8 mouse cellular contexts compared by ENCODE assay signal in the genomic region with DNA sequence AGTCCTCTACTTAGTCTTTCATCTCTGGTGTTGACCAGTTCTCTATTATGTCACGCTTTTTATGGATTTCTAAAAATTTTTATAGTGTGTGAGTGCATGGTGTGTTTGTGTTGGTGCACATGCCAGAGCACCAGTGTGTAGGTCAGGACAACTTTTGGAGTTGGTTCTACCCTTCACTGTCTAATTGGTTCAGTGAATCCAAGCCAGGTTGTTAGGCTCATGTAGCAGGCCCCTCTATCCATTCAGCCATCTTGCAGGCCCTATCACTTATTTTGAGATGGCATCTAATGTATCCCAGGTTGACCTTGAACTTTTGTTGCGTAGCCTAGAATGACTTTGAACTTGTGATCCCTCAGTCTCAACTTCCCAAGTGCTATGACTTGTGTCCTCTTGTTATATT. TPM values are rescaled to one million over a fixed set of nuclear protein-coding genes. Genes with fewer than 3 reads are reported as not detected.
DNase-seq lines count a peak whose midpoint lies in the region; ATAC-seq and TF ChIP-seq lines count a peak whose summit lies in the region.

No protein-coding gene starts in this region.

- whole genome bisulfite sequencing in neural tube, embryonic 11.5 days = 77% methylated on average over 2 of the region's 2 CpGs
- 59% methylated on average over 2 of the region's 2 CpGs for WGBS in liver, embryonic 13.5 days (ENCODE audit: insufficient replicate concordance)
- WGBS in stomach, postnatal 0 days = 77% methylated on average over 2 of the region's 2 CpGs

- TF ChIP-seq EP300 in stomach, postnatal 0 days (optimal IDR thresholded peaks at IDR 0.05) = no peak

- no peaks in the 10 kb centered on the region for H3K9me3 ChIP-seq in erythroblast, embryonic 14.5 days (ENCODE audit: control insufficient read depth, low read length)
- no peaks in the 10 kb centered on the region for H3K9me3 ChIP-seq in neural tube, embryonic 11.5 days (ENCODE audit: control insufficient read depth, low read length)
- H3K9me3 ChIP-seq in liver, embryonic 13.5 days (replicated peaks) = no peaks in the 10 kb centered on the region
- no peaks in the 10 kb centered on the region for H3K9me3 ChIP-seq in stomach, postnatal 0 days (ENCODE audit: control insufficient read depth, low read length)

- peaks cover 26% of the 10 kb centered on the region for H3K4me1 ChIP-seq in erythroblast, embryonic 14.5 days (ENCODE audit: control insufficient read depth)
- H3K4me1 ChIP-seq in neural tube, embryonic 11.5 days (ENCODE audit: control insufficient read depth, insufficient read depth, low read length) = peaks cover 6% of the 10 kb centered on the region
- H3K4me1 ChIP-seq in liver, embryonic 13.5 days (replicated peaks) = peaks cover 30% of the 10 kb centered on the region
- H3K4me1 ChIP-seq in stomach, postnatal 0 days (replicated peaks; ENCODE audit: control insufficient read depth, insufficient read depth) = no peaks in the 10 kb centered on the region

- ATAC-seq in erythroblast, adult 5-6 weeks (replicated peaks; ENCODE audit: low FRiP score, poor library complexity, severe bottlenecking) = no peak
- ATAC-seq in neural tube, embryonic 11.5 days (ENCODE audit: insufficient read depth, low FRiP score, low TSS enrichment) = no peak
- no peak for ATAC-seq in liver, embryonic 13.5 days (ENCODE audit: low read depth)
- ATAC-seq in stomach, postnatal 0 days (ENCODE audit: low FRiP score, low TSS enrichment) = no peak

- TF ChIP-seq CTCF in stomach, postnatal 0 days (IDR thresholded peaks at IDR 0.05; ENCODE audit: low read depth) = no peak

- H3K27me3 ChIP-seq in erythroblast, embryonic 14.5 days (ENCODE audit: control insufficient read depth) = no peaks in the 10 kb centered on the region
- H3K27me3 ChIP-seq in neural tube, embryonic 11.5 days (ENCODE audit: control insufficient read depth, insufficient read depth, low read length) = no peaks in the 10 kb centered on the region
- no peaks in the 10 kb centered on the region for H3K27me3 ChIP-seq in liver, embryonic 13.5 days
- no peaks in the 10 kb centered on the region for H3K27me3 ChIP-seq in stomach, postnatal 0 days (ENCODE audit: control insufficient read depth, insufficient read depth, low read length)

- H3K9ac ChIP-seq in neural tube, embryonic 11.5 days (ENCODE audit: low read length) = no peak overlapping the region
- H3K9ac ChIP-seq in liver, embryonic 13.5 days = peak overlapping the region; percentile 88; the same call in 1 of the 2 replicates
- H3K9ac ChIP-seq in stomach, postnatal 0 days (ENCODE audit: low read length) = no peak overlapping the region

- H3K4me3 ChIP-seq in erythroblast, embryonic 14.5 days (replicated peaks) = peak overlapping the region; percentile 76
- peak overlapping the region; percentile 58 for H3K4me3 ChIP-seq in neural tube, embryonic 11.5 days (ENCODE audit: low read depth, low read length)
- H3K4me3 ChIP-seq in liver, embryonic 13.5 days (replicated peaks) = peak overlapping the region; percentile 86
- peak overlapping the region; percentile 86 for H3K4me3 ChIP-seq in stomach, postnatal 0 days (ENCODE audit: low read depth, low read length)

- H3K36me3 ChIP-seq in erythroblast, embryonic 14.5 days (ENCODE audit: control insufficient read depth) = peaks cover 22% of the 10 kb centered on the region
- peaks cover 3% of the 10 kb centered on the region; the same call in 1 of the 2 replicates for H3K36me3 ChIP-seq in neural tube, embryonic 11.5 days (ENCODE audit: control insufficient read depth, insufficient read depth, low read length)
- H3K36me3 ChIP-seq in liver, embryonic 13.5 days = peaks cover 11% of the 10 kb centered on the region; the same call in 1 of the 2 replicates
- no peaks in the 10 kb centered on the region for H3K36me3 ChIP-seq in stomach, postnatal 0 days (ENCODE audit: control insufficient read depth, insufficient read depth, low read length)

- peak overlapping the region; percentile 73 for H3K4me2 ChIP-seq in neural tube, embryonic 11.5 days (ENCODE audit: low read depth)
- H3K4me2 ChIP-seq in liver, embryonic 13.5 days = peak overlapping the region; percentile 76
- peak overlapping the region; percentile 68 for H3K4me2 ChIP-seq in stomach, postnatal 0 days (replicated peaks; ENCODE audit: low read depth)

- DNase-seq in neural tube, embryonic 11.5 days (ENCODE audit: low spot score) = no peak
- no peak for DNase-seq in neural tube, embryonic 10.5 days (ENCODE audit: extremely low spot score, low spot score)
- DNase-seq in liver, embryonic 13.5 days = no peak
- DNase-seq in stomach, postnatal 0 days (ENCODE audit: low spot score) = no peak
- no peak for DNase-seq in cerebellum, adult 11 months
- DNase-seq in embryo, embryonic 10.5 days (ENCODE audit: low spot score) = no peak

- no peak overlapping the region for H3K27ac ChIP-seq in neural tube, embryonic 11.5 days (ENCODE audit: low read depth, low read length)
- no peak overlapping the region; the same call in 1 of the 2 replicates for H3K27ac ChIP-seq in liver, embryonic 13.5 days
- H3K27ac ChIP-seq in stomach, postnatal 0 days (replicated peaks) = no peak overlapping the region

RNA-seq across cellular contexts. Expression of gene Zmym2, which starts 2.0 kb away (rescaled TPM):
- 0.03 and 0.10 TPM in 2 replicates for polyA plus RNA-seq in erythroblast, embryonic 14.5 days (2012)
- 32.3 and 39.5 TPM in 2 replicates for total RNA-seq in erythroblast, adult 5-6 weeks (2015; ENCODE audit: low replicate concordance)
- 14.5 and 22.0 TPM in 2 replicates for total RNA-seq in erythroblast, adult 5-6 weeks (2017; ENCODE audit: low replicate concordance)
- 56.7 and 67.9 TPM in 2 replicates for polyA plus RNA-seq in neural tube, embryonic 11.5 days (2014; fragmentation: Nextera tagmentation; extraction: Ambion mirVana)
- 6.4 and 11.6 TPM in 2 replicates for polyA plus RNA-seq in liver, embryonic 13.5 days (2015; fragmentation: Nextera tagmentation; extraction: Ambion mirVana)
- 11.1 and 11.3 TPM in 2 replicates for polyA plus RNA-seq in stomach, postnatal 0 days (2015; fragmentation: Nextera tagmentation; extraction: Ambion mirVana)
